Mouse (Mus musculus) liver, adult 2 months (tissue): ENCODE measurements around the gene 4930426L09Rik.

ENCODE experiments used
- CTCF ChIP-seq: fragments of 200-500 bp; IDR thresholded peaks from 2 replicates; pipeline ENCODE4 v1.5.1; 2011; ENCODE audit warnings: low read depth, low read length, control low read depth
- POLR2A ChIP-seq: fragments of 200-500 bp; IDR thresholded peaks from 2 replicates; pipeline ENCODE4 v1.6.1; 2011; ENCODE audit warnings: low read length, control low read depth; ENCODE audit not compliant: insufficient read depth; ENCODE audit errors: extremely low read depth

DNA sequence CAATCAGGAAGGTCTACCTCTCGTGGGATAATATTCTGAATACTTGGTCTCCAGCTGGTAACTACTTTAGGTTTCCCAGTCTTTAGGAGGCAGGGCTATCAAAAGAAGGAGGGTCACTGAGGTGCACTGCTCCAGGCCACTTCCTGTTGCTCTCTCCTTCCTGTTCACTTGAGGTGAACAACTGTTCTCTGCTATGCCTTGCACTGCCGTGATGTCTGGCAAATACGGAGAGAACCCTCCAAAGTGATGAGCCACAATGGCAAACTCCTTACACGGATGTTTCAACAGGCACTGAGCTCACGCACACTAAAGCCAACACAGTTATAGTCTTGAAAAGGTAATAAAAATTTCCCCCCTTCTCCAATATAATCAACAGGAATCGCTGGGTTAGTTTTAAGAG, 15.6 kb upstream of the 4930426L09Rik start:
- TF ChIP-seq POLR2A (no peak), CTCF (no peak)
